Mouse (Mus musculus): ENCODE measurements around the gene Prss21. TPM values are rescaled to one million over a fixed set of nuclear protein-coding genes. Genes with fewer than 3 reads are reported as not detected.

The Prss21 gene
- total RNA-seq (2014; fragmentation: Nextera tagmentation) (not detected in 2 replicates), total RNA-seq (2017) (not detected in 2 replicates)

- 0 out of 2 replicates have a peak, but pooled peaks have one; percentile 3 for ATAC-seq (replicated peaks; ENCODE audit: poor library complexity, severe bottlenecking)
Observed at GRCm38 (mm10) chr17:23867756-23868155, at the start of gene Prss21. Gene Prss21, plus strand, starts transcription at chr17:23868056.

GRCm38 (mm10) chr17:23818579-23818978 lies 49.3 kb upstream of the Prss21 start:
- ATAC-seq (replicated peaks; ENCODE audit: poor library complexity, severe bottlenecking) = no peak

DNA sequence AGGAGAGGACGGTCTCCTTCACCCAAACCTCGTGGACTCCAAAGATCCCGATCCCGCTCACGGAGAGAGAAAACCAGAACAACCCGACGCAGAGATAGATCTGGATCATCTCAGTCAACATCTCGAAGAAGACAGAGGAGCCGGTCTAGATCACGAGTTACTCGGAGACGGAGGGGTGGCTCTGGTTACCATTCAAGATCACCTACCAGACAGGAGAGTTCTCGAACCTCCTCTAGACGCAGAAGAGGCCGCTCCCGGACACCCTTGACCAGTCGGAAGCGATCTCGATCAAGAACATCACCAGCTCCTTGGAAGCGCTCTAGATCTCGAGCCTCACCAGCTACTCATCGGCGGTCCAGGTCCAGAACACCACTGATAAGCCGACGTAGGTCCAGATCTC lies 48.6 kb upstream of the Prss21 start:
- ATAC-seq (replicated peaks; ENCODE audit: poor library complexity, severe bottlenecking) = no peak

DNA sequence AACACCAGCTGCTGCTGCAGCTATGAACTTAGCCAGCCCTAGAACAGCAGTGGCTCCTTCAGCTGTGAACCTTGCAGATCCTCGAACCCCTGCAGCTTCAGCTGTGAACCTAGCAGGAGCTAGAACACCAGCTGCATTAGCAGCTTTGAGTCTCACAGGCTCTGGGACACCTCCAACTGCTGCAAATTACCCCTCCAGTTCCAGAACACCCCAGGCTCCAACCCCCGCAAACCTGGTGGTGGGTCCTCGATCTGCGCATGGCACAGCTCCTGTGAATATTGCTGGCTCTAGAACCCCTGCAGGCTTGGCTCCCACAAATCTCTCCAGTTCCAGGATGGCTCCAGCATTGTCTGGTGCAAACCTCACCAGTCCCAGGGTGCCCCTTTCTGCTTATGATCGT lies 47.1 kb upstream of the Prss21 start:
- ATAC-seq (replicated peaks; ENCODE audit: poor library complexity, severe bottlenecking) = no peak

GRCm38 (mm10) chr17:23822094-23822493 lies 45.8 kb upstream of the Prss21 start:
- no peak for ATAC-seq (replicated peaks; ENCODE audit: poor library complexity, severe bottlenecking)

- ATAC-seq (replicated peaks; ENCODE audit: poor library complexity, severe bottlenecking) = no peak
Observed at GRCm38 (mm10) chr17:23823018-23823417, 44.8 kb upstream of the Prss21 start.

DNA sequence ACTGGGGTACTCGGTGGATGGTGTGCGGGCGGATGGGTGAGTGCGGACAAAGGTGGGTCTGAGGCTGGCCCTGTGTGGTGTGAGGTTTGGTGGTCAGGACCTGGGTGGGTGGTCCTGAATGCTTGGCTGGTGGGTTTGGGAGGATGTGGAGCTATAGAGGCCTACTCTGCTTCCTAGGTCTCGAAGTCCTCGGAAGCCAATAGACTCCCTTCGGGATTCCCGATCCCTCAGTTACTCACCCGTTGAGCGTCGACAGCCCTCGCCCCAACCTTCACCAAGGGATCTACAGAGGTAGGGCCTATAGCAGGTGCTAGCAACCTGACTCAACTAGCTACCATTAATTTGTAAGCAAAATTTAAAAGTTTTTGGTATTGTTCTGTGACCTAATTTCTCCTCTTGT lies 44.2 kb upstream of the Prss21 start:
- ATAC-seq (replicated peaks; ENCODE audit: poor library complexity, severe bottlenecking) = no peak

DNA sequence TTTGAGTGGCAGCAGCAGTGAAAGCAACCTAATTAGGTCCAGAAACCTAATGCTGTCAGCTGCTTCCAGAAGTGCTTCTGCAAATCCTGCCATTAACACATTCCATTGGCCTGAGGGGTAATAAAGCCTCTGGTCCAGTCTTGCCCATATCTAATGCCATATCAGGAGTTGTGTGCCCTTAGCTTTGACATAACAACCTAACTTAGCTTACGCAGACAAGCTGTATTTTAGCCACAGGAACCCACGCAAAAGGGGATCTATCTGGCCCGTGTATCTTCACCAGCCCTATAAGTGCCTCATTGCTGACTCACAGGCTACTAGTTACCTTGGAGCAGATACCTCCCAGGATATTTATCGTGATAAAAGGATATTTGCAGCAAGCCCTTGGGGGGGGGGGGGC lies 42.3 kb upstream of the Prss21 start:
- no peak for ATAC-seq (replicated peaks; ENCODE audit: poor library complexity, severe bottlenecking)

DNA sequence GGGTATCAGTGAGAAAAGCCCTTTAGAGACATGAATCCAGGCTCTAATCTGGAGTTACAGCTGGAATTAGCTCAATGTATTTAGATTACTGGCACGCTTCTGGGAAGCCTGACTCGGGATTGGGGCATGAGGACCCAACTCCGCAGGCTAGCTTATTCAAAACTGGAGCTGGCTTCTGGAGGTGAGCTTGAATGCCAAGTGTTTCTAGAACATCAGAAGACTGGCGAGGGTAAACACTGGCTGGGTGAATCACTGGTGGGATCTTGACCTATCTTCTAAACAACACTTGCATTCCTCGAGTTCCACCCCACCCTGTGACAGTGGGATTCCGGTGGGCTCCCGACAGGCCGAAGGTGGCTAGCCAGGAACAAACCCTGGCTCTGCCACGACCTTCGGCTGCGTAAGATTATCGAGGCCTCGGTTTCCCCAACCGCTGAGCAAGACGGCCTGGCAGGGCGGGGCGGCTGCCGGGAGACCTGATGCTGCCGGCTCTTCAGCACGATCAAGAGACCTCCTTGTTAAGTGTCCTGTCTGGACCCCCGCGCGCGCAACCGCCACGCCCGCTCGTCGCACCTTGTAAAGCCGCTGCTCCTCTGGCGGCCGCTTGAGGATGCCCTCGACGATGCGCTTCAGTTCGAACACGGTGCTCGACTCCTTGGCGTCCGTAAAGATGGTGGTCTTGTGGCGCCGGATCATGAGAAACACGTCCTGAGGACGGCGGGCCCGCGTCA lies 39.4 kb upstream of the Prss21 start:
- peak; percentile 45 for ATAC-seq (replicated peaks; ENCODE audit: poor library complexity, severe bottlenecking)

GRCm38 (mm10) chr17:23829064-23829619 lies 38.7 kb upstream of the Prss21 start, which contains the start of gene Elob:
Gene Elob, minus strand, starts transcription at chr17:23829136.
- peak; percentile 82 for ATAC-seq (replicated peaks; ENCODE audit: poor library complexity, severe bottlenecking)

DNA sequence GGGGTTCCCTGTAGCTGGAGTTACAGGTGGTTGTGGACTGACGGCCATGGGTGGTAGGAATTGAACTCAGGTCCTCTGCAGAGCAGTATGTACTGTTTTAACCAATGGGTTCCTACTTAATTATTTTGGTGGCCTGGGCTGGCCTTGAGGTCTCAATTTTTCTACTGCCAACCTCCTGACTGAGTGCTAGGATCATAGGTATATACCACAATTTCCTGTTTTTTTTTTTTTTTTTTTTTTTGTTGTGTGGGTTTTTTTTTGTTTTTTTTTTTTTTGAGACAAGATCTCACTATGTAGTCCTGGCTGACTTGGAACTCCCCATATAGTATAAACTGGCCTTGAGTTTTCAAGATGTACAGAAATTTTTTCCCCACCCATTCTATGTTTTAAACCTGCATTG lies 36.7 kb upstream of the Prss21 start:
- ATAC-seq (replicated peaks; ENCODE audit: poor library complexity, severe bottlenecking) = no peak

- ATAC-seq (replicated peaks; ENCODE audit: poor library complexity, severe bottlenecking) = no peak
Observed at GRCm38 (mm10) chr17:23836006-23836575, 31.8 kb upstream of the Prss21 start, which contains the start of gene Prss33. Gene Prss33, minus strand, starts transcription at chr17:23836056.

- ATAC-seq (replicated peaks; ENCODE audit: poor library complexity, severe bottlenecking) = peak; percentile 73
Observed at GRCm38 (mm10) chr17:23841145-23841544, 26.7 kb upstream of the Prss21 start.

GRCm38 (mm10) chr17:23843141-23843811 lies 24.6 kb upstream of the Prss21 start:
- peak; percentile 28; the same call in 1 of the 2 replicates for ATAC-seq (replicated peaks; ENCODE audit: poor library complexity, severe bottlenecking)

DNA sequence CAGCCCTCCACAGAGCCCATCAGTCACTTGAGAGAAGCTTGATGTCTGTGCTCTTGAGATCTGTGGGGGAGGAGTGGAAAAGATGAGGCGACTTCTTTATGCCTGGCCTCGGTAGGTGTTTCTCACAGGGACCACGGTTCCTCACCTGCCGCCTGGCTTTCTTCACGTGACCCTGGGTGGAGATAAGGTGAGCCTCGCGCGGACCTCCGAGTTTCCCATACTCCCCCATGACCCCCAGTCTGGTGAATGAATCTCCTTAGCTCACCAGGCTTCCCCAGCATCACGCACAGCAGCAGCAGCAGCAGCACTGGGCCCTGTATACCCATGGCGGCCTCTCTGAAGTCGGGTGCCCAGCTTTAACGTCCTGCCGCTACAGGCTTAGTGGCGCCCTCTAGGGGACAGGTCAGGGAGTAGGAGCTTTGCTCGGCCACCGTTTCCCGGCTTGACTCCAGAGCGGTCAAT lies 24.0 kb upstream of the Prss21 start, which contains the start of the genes Prss32 and Prss41:
Prss32 (plus strand) TSS at position 44 of the 462 bp plus-strand sequence.
Prss41 (minus strand) TSS at position 361 of the 462 bp plus-strand sequence.
- ATAC-seq (replicated peaks; ENCODE audit: poor library complexity, severe bottlenecking) = peak; percentile 60

GRCm38 (mm10) chr17:23850028-23850427 lies 17.8 kb upstream of the Prss21 start:
- ATAC-seq (replicated peaks; ENCODE audit: poor library complexity, severe bottlenecking) = no peak

GRCm38 (mm10) chr17:23850853-23851749 lies 16.8 kb upstream of the Prss21 start:
- peak; percentile 60 for ATAC-seq (replicated peaks; ENCODE audit: poor library complexity, severe bottlenecking)

DNA sequence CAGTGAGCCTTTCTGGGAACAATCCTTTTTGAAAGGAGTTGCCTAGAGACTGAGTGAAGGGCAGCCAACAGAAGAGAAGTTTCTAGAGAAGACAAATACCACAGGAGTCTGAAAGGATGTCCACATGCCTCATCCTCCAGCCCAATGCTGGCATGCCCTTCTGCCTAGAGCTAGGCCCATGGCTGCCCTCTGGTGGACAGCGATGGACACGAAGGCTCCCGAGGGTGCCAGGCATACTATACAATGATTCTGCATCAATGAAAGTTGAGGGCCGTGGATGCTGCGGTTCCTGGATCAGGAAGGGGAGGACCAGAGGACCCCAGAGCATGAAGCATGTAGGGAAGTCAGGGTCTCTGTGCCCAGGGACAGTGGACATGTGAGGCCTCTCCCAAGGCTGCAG lies 14.6 kb upstream of the Prss21 start:
- peak; percentile 85 for ATAC-seq (replicated peaks; ENCODE audit: poor library complexity, severe bottlenecking)

DNA sequence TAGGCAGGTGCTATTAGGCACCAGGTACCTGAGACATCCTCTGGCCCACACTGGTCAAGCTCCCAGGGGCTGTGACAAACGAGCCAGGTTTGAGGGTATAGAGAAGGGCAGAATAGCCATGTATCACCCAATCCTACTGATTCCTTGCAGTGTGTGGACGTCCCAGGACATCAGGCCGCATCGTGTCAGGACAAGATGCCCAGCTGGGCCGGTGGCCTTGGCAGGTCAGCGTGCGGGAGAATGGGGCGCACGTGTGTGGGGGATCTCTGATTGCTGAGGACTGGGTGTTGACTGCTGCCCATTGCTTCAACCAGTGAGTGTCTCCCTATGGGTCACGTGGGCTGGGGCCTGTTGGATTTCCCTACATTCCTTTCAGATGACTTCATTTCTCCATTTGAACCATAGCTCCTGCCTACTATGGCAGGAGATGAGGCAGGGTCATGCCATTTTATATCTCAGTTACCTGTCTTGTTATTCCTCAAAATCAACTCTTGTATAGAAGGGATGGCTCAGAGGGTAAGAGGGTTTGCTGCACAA lies 13.6 kb upstream of the Prss21 start:
- ATAC-seq (replicated peaks; ENCODE audit: poor library complexity, severe bottlenecking) = no peak
